Mouse (Mus musculus): ENCODE measurements around the gene Chd5. TPM values are rescaled to one million over a fixed set of nuclear protein-coding genes. Genes with fewer than 3 reads are reported as not detected.

Gene Chd5
- polyA plus RNA-seq (2015; fragmentation: Nextera tagmentation; extraction: Ambion mirVana), result 63.4 and 67.5 TPM in 2 replicates

DNA sequence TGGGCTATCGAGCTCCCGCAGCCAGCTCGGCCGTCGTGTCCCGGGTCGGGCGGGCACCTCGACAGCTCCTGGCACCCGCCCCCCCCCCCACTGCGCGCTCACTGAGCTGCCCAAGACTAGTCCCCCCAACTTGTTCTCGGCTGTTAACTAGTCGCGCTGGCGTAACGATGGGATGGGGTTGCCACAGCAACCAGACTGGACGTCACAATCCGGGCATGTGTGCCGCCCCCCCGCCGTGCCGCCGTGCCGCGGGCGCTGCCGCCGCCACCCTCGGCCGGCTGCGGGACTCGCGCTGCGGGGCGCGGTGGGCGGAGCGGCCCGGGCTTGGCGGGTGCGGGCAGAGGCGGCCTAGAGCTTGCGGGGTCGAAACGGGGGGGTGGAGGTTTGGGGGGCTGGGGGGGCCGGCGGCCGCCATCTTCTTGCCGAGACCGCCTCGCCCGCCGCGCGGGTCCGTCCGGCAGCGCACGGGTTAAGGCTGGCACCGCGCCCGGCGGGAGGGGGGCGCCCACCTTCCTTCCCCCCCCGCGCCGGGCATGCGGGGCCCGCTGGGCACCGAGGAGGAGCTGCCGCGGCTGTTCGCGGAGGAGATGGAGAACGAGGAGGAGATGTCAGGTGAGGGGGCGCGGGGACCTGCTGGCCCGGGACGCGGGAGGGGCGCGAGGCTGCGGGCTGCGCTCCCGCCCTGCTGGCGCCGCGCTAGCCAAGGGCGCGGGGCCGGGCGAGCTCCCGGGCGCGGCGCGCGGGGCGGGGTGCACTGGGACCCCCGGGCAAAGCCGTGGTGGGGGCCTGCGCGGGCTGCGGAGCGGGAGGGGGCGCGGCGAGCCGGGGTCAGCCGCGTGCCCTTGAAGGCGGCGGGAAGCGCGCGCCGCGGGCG, at the start of gene Chd5:
Chd5 (plus strand) TSS at position 233 of the 874 bp plus-strand sequence.

DNA sequence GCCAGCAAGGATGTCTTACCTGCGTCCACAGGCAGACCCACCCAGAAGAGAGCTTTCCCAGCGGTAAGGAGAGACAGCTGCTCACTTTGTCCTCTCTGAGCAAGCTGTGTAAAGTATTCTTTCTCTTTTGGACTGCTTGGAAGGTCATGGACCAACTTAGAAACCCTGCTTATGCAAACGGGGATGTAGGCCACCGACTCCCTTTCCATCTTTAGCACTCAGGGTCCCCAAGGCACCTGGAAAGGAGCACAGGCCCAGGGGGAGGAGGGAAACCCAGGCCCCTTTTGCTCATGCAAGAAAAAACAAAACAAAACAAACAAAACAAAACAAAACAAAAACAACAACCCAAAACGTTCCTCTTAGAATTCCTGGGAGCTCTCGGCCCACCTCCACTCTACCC, 46.9 kb upstream of the Chd5 start, which contains the start of gene Hes3:
Hes3 (minus strand) TSS at position 101 of the 400 bp plus-strand sequence.

DNA sequence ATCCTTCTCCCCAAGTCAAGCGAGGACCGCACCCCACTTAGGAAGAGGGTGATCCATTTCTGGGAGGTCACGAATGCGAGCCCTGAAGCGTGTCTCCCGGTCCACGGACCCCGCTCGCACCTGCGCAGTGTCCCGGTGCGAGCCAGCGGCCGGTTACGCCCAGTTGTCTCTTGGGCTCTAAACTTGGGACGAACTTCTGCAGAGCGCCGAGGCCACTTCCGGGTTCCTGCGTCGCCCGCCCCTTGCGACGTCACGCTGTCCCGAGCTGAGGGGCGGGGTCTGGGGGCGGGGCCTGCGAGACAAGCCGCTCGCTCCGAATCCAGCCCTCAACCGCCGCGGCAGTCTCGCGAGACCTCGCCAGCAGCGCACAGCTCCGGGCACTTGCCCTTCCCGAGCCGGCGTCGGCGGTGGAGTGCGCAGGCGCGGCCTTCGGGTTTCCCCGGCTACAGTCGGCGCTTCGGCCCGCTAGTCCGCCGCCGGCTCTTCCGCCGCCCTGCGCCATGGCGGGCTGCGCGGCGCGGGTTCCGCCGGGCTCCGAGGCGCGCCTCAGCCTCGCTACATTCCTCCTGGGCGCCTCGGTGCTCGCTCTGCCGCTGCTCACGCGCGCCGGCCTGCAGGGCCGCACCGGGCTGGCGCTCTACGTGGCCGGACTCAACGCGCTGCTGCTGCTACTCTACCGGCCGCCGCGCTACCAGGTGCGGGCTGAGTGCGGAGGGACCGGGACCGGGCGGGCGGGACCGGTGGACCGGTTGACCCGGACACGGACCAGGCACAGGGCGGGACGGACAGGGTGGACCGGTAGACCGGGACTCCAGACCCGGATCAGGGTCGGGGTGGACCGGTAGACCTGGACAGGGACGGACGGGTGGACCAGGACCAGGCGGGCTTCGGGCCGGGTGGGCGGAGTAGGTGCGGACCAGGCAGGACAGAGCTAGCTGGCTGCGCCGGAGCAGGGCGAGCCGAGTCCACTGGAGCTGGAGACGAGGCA, 41.3 kb upstream of the Chd5 start, which contains the start of gene Icmt:
Icmt (plus strand) TSS at position 354 of the 988 bp plus-strand sequence.

DNA sequence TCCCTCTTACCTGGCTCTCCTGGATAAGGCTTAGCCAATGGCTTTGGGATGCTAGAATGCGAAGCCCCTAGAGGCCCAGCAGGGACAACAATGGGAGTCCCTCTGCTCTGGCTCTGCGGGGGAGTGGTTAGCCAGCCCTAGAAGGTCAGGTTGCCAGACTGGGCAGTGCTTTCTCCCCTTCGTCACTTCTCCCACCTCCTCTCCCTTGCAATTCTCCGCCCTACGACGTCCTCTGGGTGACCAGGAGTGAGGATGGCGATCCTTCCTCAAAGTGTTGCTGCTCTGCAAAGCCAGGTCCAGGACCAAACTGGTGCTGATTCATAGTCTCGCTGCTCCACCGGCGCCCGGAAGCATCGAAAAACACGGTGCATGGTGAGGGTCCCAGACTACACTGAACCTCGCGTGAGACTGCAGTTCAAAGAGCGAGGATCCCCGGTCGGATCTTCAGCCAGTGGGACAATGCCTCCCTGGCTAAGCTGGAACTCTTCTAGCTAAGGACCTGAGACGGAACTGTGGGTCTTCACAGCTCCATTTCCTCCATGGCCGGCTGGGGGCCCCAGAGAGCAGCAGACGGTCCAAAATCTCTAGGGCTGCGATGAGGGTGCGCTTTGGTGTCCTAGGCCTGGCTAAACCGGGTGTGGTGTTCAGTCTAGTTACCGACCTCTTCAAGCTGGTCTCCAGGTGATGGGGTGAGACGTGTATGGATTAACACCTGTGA, 19.8 kb upstream of the Chd5 start, which contains the start of gene Rnf207:
Rnf207 (minus strand) TSS at position 477 of the 718 bp plus-strand sequence.

DNA sequence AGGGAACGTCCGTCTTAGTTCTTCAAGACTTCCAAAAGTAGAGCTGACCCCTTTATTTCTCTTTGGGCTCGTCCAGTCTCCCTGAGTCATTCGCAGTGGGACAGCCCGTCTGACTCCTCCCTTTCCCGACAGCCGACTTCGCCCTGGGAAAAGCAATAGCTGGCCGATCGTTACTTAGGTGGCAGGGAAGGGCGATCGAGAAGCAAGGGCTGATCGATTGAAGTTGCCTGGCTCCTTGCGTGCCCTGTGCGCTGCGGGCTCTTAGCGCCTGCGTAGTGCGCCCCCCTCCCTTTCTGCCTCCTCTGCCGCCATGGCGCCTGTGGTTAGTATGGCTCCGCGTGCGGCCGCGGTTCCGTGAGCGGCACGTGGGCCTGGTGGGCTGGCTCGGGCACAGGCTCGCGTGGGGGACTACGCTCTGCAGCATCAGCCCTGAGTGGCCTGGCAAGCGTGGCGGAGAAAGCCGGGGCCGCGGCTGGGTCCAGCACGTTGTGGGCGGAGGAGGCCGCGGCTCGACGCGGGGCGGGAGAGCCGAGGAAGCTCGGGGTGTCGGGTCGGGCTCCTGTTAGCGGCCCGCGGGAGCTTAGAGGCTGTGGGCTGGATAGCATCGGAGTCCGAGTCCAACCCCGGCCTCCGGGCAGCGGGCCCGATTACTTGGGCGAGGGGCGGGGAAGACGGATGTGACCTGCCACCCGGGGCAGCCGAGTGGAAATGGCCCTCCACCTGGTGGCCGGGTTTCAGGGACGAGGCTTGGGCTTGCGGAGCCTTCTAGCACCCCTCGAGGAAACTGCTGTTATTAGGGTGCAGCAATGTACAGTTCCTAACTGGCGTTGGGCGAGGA, 12.7 kb upstream of the Chd5 start, which contains the start of gene Rpl22:
Rpl22 (plus strand) TSS at position 169 of the 838 bp plus-strand sequence.

Other genes with a start within 250 kb of the Chd5 start
- 0.79 and 0.90 TPM in 2 replicates for gene Tnfrsf25, start 222.7 kb upstream of the Chd5 start, polyA plus RNA-seq (2015; fragmentation: Nextera tagmentation; extraction: Ambion mirVana)
- gene Espn, start 186.3 kb upstream of the Chd5 start, polyA plus RNA-seq (2015; fragmentation: Nextera tagmentation; extraction: Ambion mirVana), result 1.7 and 2.7 TPM in 2 replicates
- gene Hes2, start 179.8 kb upstream of the Chd5 start, polyA plus RNA-seq (2015; fragmentation: Nextera tagmentation; extraction: Ambion mirVana), result not detected in 2 replicates
- 458 and 500 TPM in 2 replicates for gene Acot7, start 160.5 kb upstream of the Chd5 start, polyA plus RNA-seq (2015; fragmentation: Nextera tagmentation; extraction: Ambion mirVana)
- 30.5 and 31.0 TPM in 2 replicates for gene Gpr153, start 64.4 kb upstream of the Chd5 start, polyA plus RNA-seq (2015; fragmentation: Nextera tagmentation; extraction: Ambion mirVana)
- 0.40 and 0.48 TPM in 2 replicates for gene Hes3, start 47.0 kb upstream of the Chd5 start, polyA plus RNA-seq (2015; fragmentation: Nextera tagmentation; extraction: Ambion mirVana)
- 15.4 and 21.5 TPM in 2 replicates for gene Icmt, start 41.4 kb upstream of the Chd5 start, polyA plus RNA-seq (2015; fragmentation: Nextera tagmentation; extraction: Ambion mirVana)
- 5.1 and 6.9 TPM in 2 replicates for gene Rnf207, start 19.7 kb upstream of the Chd5 start, polyA plus RNA-seq (2015; fragmentation: Nextera tagmentation; extraction: Ambion mirVana)
- 142 and 171 TPM in 2 replicates for gene Rpl22, start 12.9 kb upstream of the Chd5 start, polyA plus RNA-seq (2015; fragmentation: Nextera tagmentation; extraction: Ambion mirVana)
- 3.6 and 4.8 TPM in 2 replicates for gene Nphp4, start 138.1 kb downstream of the Chd5 start, polyA plus RNA-seq (2015; fragmentation: Nextera tagmentation; extraction: Ambion mirVana)
- 37.4 and 37.8 TPM in 2 replicates for gene Kcnab2, start 139.2 kb downstream of the Chd5 start, polyA plus RNA-seq (2015; fragmentation: Nextera tagmentation; extraction: Ambion mirVana)